Mouse (Mus musculus) B cell, adult 67 days (primary cell): ENCODE measurements around the gene Clcn1. TPM values are rescaled to one million over a fixed set of nuclear protein-coding genes. Genes with fewer than 3 reads are reported as not detected.

Experiments used
- total RNA-seq, 2 experiments: library from RNA; stranded (reverse); gene quantifications; 4 replicates each; pipeline ENCODE4 v1.2.4; 2023

Gene Clcn1
- 1 to 10 TPM; 1.5 to 2.1 TPM for total RNA-seq

GRCm38 (mm10) chr6:42286448-42286847 lies at the start of gene Clcn1:
TSS of gene Clcn1 (plus strand) at chr6:42286685.

GRCm38 (mm10) chr6:42245711-42246353 lies 40.7 kb upstream of the Clcn1 start, which contains the start of gene Gstk1:
TSS of gene Gstk1 (plus strand) at chr6:42245935.

GRCm38 (mm10) chr6:42261524-42262170 lies 24.8 kb upstream of the Clcn1 start, which contains the start of gene Tmem139:
TSS of gene Tmem139 (plus strand) at chr6:42261970.

GRCm38 (mm10) chr6:42264626-42265312 lies 21.7 kb upstream of the Clcn1 start, which contains the start of gene Casp2:
TSS of gene Casp2 (plus strand) at chr6:42264985.

DNA sequence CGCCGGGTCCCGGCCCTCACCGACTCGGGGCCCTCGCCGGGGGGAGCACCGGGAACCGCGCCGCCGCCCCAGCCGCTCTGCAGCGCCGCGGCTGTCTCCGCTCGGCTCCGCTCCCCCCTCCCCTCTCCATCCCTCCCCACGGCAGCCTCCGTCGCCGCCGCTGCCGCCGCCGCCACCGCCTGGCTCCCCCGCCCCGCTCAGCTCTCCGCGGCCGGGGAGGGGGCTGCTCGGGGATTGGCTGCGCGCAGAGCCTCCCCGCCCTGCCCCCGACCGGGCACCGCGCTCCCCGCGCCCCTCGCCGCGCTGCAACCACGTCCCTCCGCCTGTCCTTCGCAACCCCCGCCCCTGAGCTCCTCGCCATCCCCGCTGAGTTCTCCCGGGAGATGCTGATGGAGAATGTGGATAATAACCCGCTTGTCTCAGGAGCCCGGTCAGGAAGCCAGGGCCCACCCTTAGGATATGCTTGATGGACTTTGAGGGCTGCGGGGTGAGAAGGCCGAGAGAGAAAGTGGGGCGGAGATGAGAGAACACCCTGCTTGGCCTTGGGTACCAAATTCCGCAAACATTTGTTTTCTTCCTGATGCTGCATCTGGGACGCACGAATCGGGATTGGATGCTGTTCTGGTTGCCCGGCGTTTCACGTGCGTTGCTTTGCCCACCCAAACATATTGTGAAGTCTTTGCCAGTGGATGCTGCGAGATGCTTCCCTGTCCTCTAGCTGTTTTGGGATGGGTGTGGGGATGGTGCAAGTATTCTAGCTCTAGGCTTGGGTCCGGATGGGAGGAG lies 38.2 kb downstream of the Clcn1 start, which contains the start of gene Fam131b:
Gene Fam131b (minus strand): TSS at position 162 of the 786 bp plus-strand sequence.

DNA sequence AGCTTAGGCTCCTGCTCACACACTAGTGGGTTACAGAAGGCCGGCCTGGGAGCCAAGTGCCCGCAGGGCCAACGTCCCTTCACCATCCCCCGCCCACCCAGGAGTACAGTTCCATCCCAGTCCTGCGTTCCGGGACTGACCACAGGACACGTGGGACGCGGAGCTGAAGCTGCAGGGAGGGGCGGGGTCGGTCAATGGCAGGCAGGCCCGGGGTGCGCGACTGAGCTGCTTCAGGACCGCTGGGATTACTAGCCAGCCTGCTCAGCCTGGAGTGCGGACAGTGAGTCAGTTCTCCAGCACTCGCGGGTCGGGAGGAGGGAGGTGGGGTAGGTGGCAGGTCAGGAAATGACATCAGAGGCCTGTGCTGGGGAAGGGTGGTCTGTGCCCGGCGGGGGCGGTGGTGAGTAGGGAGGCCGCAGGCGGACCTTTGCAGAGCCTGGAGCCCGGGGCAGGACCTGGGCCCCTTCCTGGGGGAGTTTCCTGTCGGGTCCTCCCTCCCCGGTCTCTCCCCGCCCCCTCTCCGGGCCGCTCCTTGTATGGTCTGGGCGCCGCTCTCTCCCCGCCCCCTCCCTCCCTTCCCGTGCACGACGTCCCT lies 63.0 kb downstream of the Clcn1 start, which contains the start of gene Zyx:
Gene Zyx (plus strand): TSS at position 205 of the 595 bp plus-strand sequence.

Other genes with a start within 250 kb of the Clcn1 start
- gene Sva, start 248.3 kb upstream of the Clcn1 start, total RNA-seq = not detected
- not detected for gene Tas2r139, start 145.7 kb upstream of the Clcn1 start, total RNA-seq
- gene Tas2r144, start 71.4 kb upstream of the Clcn1 start, total RNA-seq = not detected
- gene Gstk1, start 40.8 kb upstream of the Clcn1 start, total RNA-seq = 1 to 10 TPM; 4.4 to 5.6 TPM
- gene Tmem139, start 24.7 kb upstream of the Clcn1 start, total RNA-seq = not detected
- gene Casp2, start 21.7 kb upstream of the Clcn1 start, total RNA-seq = 100 to 1,000 TPM; 113 to 126 TPM
- gene Fam131b, start 38.0 kb downstream of the Clcn1 start, total RNA-seq = not detected
- 10 to 100 TPM; 67.0 to 88.6 TPM for gene Zyx, start 62.9 kb downstream of the Clcn1 start, total RNA-seq
- gene Epha1, start 86.6 kb downstream of the Clcn1 start, total RNA-seq = not detected
- under 1 TPM in 1 of 2 experiments, not detected in 1; 0.64 TPM for gene Tas2r143, start 113.6 kb downstream of the Clcn1 start, total RNA-seq
- gene Tas2r135, start 118.7 kb downstream of the Clcn1 start, total RNA-seq = not detected
- gene Tas2r126, start 147.8 kb downstream of the Clcn1 start, total RNA-seq = not detected
- not detected for gene Olfr458, start 178.5 kb downstream of the Clcn1 start, total RNA-seq
- not detected for gene Olfr457, start 189.7 kb downstream of the Clcn1 start, total RNA-seq
- gene Olfr456, start 200.5 kb downstream of the Clcn1 start, total RNA-seq = not detected